Mouse (Mus musculus) mouse embryonic stem cell (cell line): ENCODE data around the gene Tesc.

ENCODE experiments used
- in situ Hi-C, 2 experiments: fragments of 300-500 bp; cut with MboI; formaldehyde crosslinking; loops; 1 replicate in 1 of 2; 3 replicates in 1 of 2; pipeline ENCODE4 v1.14.3; 2019 to 2020; ENCODE audit warnings: low sequenced_read_pairs in 2 of 2, low pct_unique_long_range_greater_than_20kb in 1 of 2, mixed read lengths in 1 of 2; ENCODE audit not compliant: unreplicated experiment in 1 of 2

Tesc gene

GRCm38 (mm10) chr5:118063181-118063621 lies 35.7 kb downstream of the Tesc start:
- in situ Hi-C loops, result no loop called here

GRCm38 (mm10) chr5:118064284-118064901 lies 36.9 kb downstream of the Tesc start:
- in situ Hi-C loops, result no loop called here

- in situ Hi-C loops, result no loop called here
Measured at GRCm38 (mm10) chr5:118065516-118066255, 38.1 kb downstream of the Tesc start.

- in situ Hi-C loops, result no loop called here
Measured at GRCm38 (mm10) chr5:118066828-118067227, 39.3 kb downstream of the Tesc start.

GRCm38 (mm10) chr5:118067572-118067971 lies 40.0 kb downstream of the Tesc start:
- in situ Hi-C loops, result no loop called here

GRCm38 (mm10) chr5:118067984-118068494 lies 40.5 kb downstream of the Tesc start:
- in situ Hi-C loops, result no loop called here

- in situ Hi-C loops, result no loop called here
Measured at GRCm38 (mm10) chr5:118069315-118069714, 41.8 kb downstream of the Tesc start.

- in situ Hi-C loops, result loop anchor here in 1 of 2 experiments (5.0 kb wide), 1 partner anchor 59 kb away; no protein-coding TSS in a partner anchor
Measured at GRCm38 (mm10) chr5:118071766-118072165, 44.2 kb downstream of the Tesc start.

GRCm38 (mm10) chr5:118073213-118073773 lies 45.8 kb downstream of the Tesc start:
- in situ Hi-C loops, result loop anchor here in 1 of 2 experiments (5.0 kb wide), 1 partner anchor 61 kb away; no protein-coding TSS in a partner anchor

- in situ Hi-C loops, result no loop called here
Measured at GRCm38 (mm10) chr5:118076721-118077592, 49.4 kb downstream of the Tesc start.

GRCm38 (mm10) chr5:118078550-118078949 lies 51.0 kb downstream of the Tesc start:
- in situ Hi-C loops, result no loop called here

- in situ Hi-C loops, result no loop called here
Measured at GRCm38 (mm10) chr5:118079354-118079753, 51.8 kb downstream of the Tesc start.

GRCm38 (mm10) chr5:118079839-118080250 lies 52.3 kb downstream of the Tesc start:
- in situ Hi-C loops, result no loop called here

GRCm38 (mm10) chr5:118081374-118081949 lies 53.9 kb downstream of the Tesc start:
- in situ Hi-C loops, result no loop called here

- in situ Hi-C loops, result no loop called here
Measured at GRCm38 (mm10) chr5:118081996-118082395, 54.5 kb downstream of the Tesc start.

- in situ Hi-C loops, result no loop called here
Measured at GRCm38 (mm10) chr5:118083060-118083638, 55.6 kb downstream of the Tesc start.

- in situ Hi-C loops, result no loop called here
Measured at GRCm38 (mm10) chr5:118084171-118084727, 56.7 kb downstream of the Tesc start.
